Mouse (Mus musculus): ENCODE results near the gene Ugt1a2. TPM values are rescaled to one million over a fixed set of nuclear protein-coding genes. Genes with fewer than 3 reads are reported as not detected.

Gene Ugt1a2
- total and polyA plus RNA-seq, 2 experiments from 2014 or later: not detected

DNA sequence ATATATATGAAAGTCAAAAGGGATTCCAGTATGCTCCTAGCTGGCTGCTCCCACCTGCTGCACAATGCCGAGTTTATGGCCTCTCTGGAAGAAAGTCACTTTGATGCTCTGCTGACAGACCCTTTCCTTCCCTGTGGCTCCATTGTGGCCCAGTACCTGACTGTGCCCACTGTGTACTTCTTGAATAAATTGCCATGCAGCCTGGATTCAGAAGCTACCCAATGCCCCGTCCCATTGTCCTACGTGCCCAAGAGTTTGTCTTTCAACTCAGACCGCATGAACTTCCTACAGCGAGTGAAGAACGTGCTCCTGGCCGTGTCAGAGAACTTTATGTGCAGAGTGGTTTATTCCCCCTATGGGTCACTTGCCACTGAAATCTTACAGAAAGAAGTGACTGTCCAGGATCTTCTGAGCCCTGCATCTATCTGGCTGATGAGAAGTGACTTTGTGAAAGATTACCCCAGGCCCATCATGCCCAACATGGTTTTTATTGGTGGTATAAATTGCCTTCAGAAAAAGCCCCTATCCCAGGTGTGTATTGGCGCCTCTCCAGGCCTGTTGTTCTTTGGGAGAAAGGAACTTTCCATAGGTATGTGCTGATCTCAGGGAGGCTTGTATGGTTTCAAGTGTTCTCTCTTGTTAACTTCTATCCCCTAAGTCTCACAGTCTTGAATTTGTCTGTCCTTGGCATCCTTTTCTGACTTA lies 12.1 kb downstream of the Ugt1a2 start:
- Histone ChIP-seq H3K27ac (ENCODE audit: low read depth, low read length) (no peak overlapping the region), H3K27me3 (ENCODE audit: insufficient read depth, low read length) (no peaks in the 10 kb centered on the region), H3K4me2 (ENCODE audit: low read depth) (no peak overlapping the region), H3K36me3 (ENCODE audit: insufficient read depth) (no peaks in the 10 kb centered on the region), H3K4me3 (ENCODE audit: low read depth, low read length) (no peak overlapping the region), H3K9ac (no peak overlapping the region), H3K9me3 (ENCODE audit: low read length) (peaks cover 61% of the 10 kb centered on the region), H3K4me1 (ENCODE audit: insufficient read depth) (no peaks in the 10 kb centered on the region)
- ATAC-seq (0 out of 2 replicates have a peak, but pooled peaks have one; percentile 12), DNase-seq (peak; percentile 1)
- no peak for TF ChIP-seq CTCF (IDR thresholded peaks at IDR 0.05; ENCODE audit: low read depth)
- WGBS: 63% methylated on average over 8 of the region's 8 CpGs

DNA sequence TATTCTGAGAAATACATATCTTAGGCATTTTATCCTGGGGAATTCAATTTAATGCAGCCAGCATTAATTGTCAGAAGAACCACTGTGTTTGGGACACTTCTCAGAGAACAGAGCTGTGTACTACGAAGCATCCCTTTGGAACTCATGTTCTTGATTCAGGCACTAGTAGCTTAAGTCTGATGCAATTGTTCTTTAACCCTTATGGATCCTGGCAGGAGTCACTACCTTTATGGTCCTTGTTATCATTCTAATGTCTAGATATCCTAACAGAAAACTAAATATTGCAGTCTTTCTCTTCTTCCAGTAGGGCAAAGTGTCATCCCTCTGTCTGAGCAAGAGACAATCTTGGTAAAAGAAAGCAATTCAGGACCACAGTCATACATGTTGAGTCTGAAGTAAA lies 12.7 kb downstream of the Ugt1a2 start:
- Histone ChIP-seq H3K27me3 (ENCODE audit: insufficient read depth, low read length) (no peaks in the 10 kb centered on the region), H3K27ac (ENCODE audit: low read depth, low read length) (no peak overlapping the region), H3K4me3 (ENCODE audit: low read depth, low read length) (no peak overlapping the region), H3K9me3 (ENCODE audit: low read length) (peaks cover 63% of the 10 kb centered on the region), H3K9ac (no peak overlapping the region), H3K4me1 (ENCODE audit: insufficient read depth) (no peaks in the 10 kb centered on the region), H3K36me3 (ENCODE audit: insufficient read depth) (no peaks in the 10 kb centered on the region), H3K4me2 (ENCODE audit: low read depth) (no peak overlapping the region)
- WGBS: 85% methylated on average over 1 of the region's 1 CpGs
- DNase-seq (peak; percentile 1), ATAC-seq (no peak)
- no peak for TF ChIP-seq CTCF (IDR thresholded peaks at IDR 0.05; ENCODE audit: low read depth)

DNA sequence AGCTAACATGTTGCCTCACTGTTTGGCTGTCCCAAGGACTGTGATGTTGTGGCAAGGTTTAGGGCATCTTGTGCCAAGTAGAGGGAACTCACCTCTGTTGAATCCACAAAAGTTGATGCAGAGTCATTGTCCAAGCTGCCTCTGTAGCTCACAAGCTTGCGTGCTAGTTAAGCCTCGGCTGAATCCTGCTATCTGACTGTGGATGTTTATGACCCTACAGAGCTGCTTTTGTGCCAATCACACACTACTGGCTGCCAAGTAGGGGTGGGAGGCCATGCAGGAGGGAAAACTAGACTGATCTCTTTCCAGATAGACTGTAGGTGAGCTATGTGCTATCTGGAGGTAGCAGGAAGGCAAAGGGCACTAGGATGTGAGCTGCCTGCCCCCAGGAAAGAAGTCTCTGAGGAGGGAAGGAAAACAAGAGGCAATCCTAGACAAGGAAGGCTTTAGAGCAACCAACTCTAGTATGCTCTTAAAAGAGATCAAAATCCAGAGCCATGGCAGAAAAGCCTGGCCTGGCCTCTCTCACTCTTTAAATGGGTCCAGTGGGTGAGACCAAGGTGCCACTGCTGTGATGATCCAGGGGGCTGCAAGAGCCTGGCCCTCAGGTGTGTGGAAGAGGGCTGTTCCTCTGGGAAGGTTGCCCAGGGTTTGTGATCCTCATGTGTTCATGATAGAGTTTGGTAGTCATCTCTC lies 13.5 kb downstream of the Ugt1a2 start:
- Histone ChIP-seq H3K9me3 (ENCODE audit: low read length) (peaks cover 63% of the 10 kb centered on the region), H3K4me3 (ENCODE audit: low read depth, low read length) (no peak overlapping the region), H3K36me3 (ENCODE audit: insufficient read depth) (no peaks in the 10 kb centered on the region), H3K27me3 (ENCODE audit: insufficient read depth, low read length) (no peaks in the 10 kb centered on the region), H3K4me2 (ENCODE audit: low read depth) (no peak overlapping the region), H3K27ac (ENCODE audit: low read depth, low read length) (no peak overlapping the region), H3K4me1 (ENCODE audit: insufficient read depth) (no peaks in the 10 kb centered on the region), H3K9ac (no peak overlapping the region)
- DNase-seq: peak; percentile 0
- WGBS: 82% methylated on average over 2 of the region's 2 CpGs
- TF ChIP-seq CTCF (IDR thresholded peaks at IDR 0.05; ENCODE audit: low read depth): no peak
- ATAC-seq: no peak

DNA sequence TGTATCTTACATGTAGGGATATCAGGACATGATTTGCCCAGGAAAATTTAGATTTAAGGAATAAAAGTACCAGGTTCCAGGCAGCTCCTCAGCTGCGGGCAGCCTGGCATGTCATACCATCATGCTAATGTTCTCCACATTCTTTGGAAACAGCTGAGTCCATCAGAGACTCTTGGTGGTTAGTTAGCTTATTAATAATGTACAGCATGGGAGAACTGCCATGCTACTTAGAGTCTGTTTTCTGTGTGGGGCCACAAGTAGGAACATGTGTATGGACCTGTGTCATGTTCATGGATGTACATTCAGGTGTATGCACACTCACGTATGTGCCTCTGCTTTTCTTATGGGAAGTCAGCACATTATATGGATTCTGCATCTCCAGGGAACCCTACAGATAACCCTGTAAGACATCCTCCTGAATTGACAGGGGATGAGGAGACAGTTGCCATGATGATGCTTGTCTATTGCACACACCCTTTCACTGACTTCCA lies 14.1 kb downstream of the Ugt1a2 start:
- peaks cover 63% of the 10 kb centered on the region for H3K9me3 ChIP-seq (ENCODE audit: low read length)
- no peaks in the 10 kb centered on the region for H3K36me3 ChIP-seq (ENCODE audit: insufficient read depth)
- no peak for TF ChIP-seq CTCF (IDR thresholded peaks at IDR 0.05; ENCODE audit: low read depth)
- no peak overlapping the region for H3K4me2 ChIP-seq (ENCODE audit: low read depth)
- 77% methylated on average over 2 of the region's 2 CpGs for WGBS
- no peaks in the 10 kb centered on the region for H3K27me3 ChIP-seq (ENCODE audit: insufficient read depth, low read length)
- H3K27ac ChIP-seq (ENCODE audit: low read depth, low read length): no peak overlapping the region
- DNase-seq (peak; percentile 0), ATAC-seq (no peak)
- no peaks in the 10 kb centered on the region for H3K4me1 ChIP-seq (ENCODE audit: insufficient read depth)
- no peak overlapping the region for H3K4me3 ChIP-seq (ENCODE audit: low read depth, low read length)
- no peak overlapping the region for H3K9ac ChIP-seq

DNA sequence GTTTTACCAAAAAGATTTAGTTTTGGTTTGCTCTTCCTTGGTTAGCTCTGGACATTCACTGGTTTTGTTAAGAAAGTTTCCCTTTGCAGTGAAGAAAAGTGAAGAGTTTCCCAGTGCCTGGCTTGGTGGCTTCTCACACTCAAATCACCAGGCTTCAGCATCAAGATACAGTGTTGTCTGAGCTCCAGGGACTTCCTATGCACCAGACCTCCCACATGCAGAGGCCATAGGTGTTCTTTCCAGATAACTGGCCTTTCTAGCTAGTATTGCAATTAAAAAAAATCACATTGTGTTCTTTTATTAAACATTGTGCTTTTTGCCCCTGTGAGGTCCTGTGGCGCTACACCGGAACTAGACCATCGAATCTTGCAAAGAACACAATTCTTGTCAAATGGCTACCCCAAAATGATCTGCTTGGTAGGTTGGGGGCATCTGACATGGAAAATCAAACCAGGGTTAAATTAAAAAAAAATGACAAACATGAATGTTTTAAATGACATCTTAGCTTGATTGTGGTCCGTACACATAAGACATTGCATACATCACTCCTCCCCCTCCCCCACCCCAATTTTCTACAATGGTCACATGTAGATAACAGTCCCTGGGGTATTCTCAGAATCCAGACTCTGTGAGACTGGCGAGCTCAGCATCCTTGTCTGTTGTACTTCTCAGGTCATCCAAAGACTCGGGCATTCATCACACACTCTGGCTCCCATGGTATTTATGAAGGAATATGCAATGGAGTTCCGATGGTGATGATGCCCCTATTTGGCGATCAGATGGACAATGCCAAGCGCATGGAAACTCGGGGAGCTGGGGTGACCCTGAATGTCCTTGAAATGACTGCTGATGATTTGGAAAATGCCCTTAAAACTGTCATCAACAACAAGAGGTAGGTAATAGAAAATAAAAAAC lies 15.3 kb downstream of the Ugt1a2 start:
- peaks cover 63% of the 10 kb centered on the region for H3K9me3 ChIP-seq (ENCODE audit: low read length)
- WGBS: 73% methylated on average over 10 of the region's 10 CpGs
- peak; percentile 0 for DNase-seq

DNA sequence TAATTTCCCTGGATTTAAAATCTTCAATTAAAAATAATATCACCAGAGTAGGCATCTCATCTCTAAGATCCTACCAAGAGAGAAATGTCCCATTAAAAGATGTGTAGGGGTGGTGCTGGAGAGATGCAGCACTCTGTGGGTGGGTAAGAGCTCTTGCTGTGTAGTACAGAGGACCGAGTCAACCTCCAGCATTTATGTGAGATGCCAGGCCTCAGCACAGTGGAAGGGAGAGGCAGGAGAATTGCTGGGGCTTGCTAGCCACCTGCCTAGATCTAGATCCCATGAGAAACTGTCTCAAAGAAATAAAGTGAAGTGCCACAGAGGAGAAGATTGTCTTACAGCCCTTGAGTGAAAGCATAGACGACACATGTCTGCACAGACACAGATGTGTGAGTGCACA lies 16.1 kb downstream of the Ugt1a2 start:
- no peak for DNase-seq
- no peak overlapping the region for H3K9ac ChIP-seq
- H3K4me3 ChIP-seq (ENCODE audit: low read depth, low read length): no peak overlapping the region
- no peaks in the 10 kb centered on the region for H3K36me3 ChIP-seq (ENCODE audit: insufficient read depth)
- no peak overlapping the region for H3K27ac ChIP-seq (ENCODE audit: low read depth, low read length)
- ATAC-seq: no peak
- no peaks in the 10 kb centered on the region for H3K27me3 ChIP-seq (ENCODE audit: insufficient read depth, low read length)
- TF ChIP-seq CTCF (IDR thresholded peaks at IDR 0.05; ENCODE audit: low read depth): no peak
- H3K4me2 ChIP-seq (ENCODE audit: low read depth): no peak overlapping the region
- 55% methylated on average over 2 of the region's 2 CpGs for WGBS
- no peaks in the 10 kb centered on the region for H3K4me1 ChIP-seq (ENCODE audit: insufficient read depth)
- H3K9me3 ChIP-seq (ENCODE audit: low read length): peaks cover 60% of the 10 kb centered on the region

More for the DNA sequence above, 15.3 kb downstream of the Ugt1a2 start:
- TF ChIP-seq CTCF (IDR thresholded peaks at IDR 0.05; ENCODE audit: low read depth): no peak
- H3K27me3 ChIP-seq (ENCODE audit: insufficient read depth, low read length): no peaks in the 10 kb centered on the region
- no peak overlapping the region for H3K4me3 ChIP-seq (ENCODE audit: low read depth, low read length)
- H3K9ac ChIP-seq: no peak overlapping the region
- no peak for ATAC-seq
- no peaks in the 10 kb centered on the region for H3K4me1 ChIP-seq (ENCODE audit: insufficient read depth)
- H3K27ac ChIP-seq (ENCODE audit: low read depth, low read length): no peak overlapping the region
- H3K4me2 ChIP-seq (ENCODE audit: low read depth): no peak overlapping the region
- no peaks in the 10 kb centered on the region for H3K36me3 ChIP-seq (ENCODE audit: insufficient read depth)

All from forebrain, postnatal 0 days (tissue).